Mouse (Mus musculus): Measurements from ENCODE around the gene St3gal2.
A peak's percentile ranks its signal among the peaks of the same experiment; 100 is the strongest.
"Not testable (repeated sequence)": the region's sequence is repeated elsewhere in the genome, so short reads cannot be mapped to it uniquely, and the experiment has no call there.

The St3gal2 gene

GRCm38 (mm10) chr8:110919341-110920031 is at the start of gene St3gal2:
Gene St3gal2 (plus strand): TSS chr8:110919922.
- peak; percentile 95 for DNase-seq (ENCODE audit: extremely low spot score)

GRCm38 (mm10) chr8:110870501-110870900 is 49.2 kb upstream of the St3gal2 start:
- no peak for DNase-seq (ENCODE audit: extremely low spot score)

DNA sequence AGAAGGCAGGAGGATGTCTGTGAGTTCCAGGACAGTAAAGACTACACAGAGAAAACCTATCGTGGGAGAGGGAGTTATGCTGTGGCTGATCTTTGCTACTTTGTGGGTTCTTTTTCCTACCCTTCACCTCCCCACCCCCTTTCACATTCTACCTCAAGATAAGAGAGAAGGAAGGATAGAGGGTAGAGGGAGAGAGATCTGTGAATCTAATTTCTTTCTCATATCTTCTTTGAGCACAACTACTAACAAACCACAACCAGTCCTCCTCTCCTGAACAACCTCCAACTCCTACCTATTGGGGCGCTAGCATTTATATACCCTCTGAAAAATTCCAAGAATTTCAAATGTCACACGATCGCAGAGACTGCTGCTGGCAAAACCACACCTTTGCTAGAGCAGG is 41.9 kb upstream of the St3gal2 start:
- DNase-seq (ENCODE audit: extremely low spot score) = no peak

GRCm38 (mm10) chr8:110881741-110882310 is 37.9 kb upstream of the St3gal2 start:
- DNase-seq (ENCODE audit: extremely low spot score) = no peak

DNA sequence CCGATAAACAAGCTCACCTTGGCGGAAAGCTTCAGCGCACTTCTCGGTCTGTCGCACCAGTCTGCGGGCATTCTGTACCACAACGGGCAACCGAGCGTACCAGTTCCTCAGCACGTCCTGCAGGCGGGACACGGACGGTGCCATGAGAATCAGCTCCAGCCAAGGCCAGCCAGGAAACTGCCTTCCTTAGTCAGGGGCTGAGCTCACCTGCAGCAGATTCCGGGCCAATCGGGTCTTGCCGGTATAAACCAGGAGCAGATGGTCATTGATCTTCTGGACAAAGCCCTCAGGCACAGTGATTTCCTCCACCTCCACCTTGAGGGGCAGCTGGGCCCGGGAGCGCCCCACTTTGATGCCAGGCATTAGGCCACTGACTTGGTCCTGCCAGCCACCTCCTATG is 35.9 kb upstream of the St3gal2 start:
- no peak for DNase-seq (ENCODE audit: extremely low spot score)

DNA sequence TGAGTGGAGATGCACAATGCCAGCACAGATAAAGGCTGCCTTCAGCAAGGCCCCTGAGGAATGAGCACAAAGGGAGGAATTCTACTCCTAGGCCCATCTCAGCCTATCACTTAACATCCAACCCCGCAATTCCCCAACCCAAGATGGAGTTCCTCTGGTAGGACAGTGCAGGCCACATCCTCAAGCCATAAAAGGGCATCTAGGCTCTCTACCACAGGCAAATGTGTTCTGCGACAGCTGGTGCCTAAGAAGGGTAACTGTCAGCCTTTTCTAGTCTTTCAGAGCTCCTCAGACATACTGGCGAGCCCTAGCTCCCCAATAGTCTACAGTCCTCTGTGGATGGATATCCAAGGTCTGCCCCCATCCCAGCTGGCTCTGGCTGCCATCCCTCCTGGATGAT is 33.1 kb upstream of the St3gal2 start:
- DNase-seq (ENCODE audit: extremely low spot score) = no peak

DNA sequence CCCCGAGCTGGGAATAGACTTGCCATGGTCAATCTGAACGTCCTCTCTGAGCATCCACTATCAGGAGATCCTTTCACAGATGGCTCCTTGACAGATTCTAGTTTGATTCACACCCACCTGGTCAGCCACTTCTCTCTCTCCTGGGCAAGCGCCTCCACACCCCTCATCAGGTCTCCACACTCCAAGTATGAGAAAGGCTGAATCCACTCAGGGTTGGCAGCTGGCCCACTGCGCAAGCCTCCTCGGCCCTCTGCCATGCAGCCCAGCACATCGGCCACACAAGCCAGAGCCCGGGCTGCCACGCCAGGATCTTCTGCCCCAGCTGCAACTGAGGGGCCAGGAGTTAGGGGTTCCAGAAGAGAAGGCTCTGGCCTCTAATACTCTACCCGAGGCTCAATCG is 32.2 kb upstream of the St3gal2 start:
- DNase-seq (ENCODE audit: extremely low spot score) = no peak

DNA sequence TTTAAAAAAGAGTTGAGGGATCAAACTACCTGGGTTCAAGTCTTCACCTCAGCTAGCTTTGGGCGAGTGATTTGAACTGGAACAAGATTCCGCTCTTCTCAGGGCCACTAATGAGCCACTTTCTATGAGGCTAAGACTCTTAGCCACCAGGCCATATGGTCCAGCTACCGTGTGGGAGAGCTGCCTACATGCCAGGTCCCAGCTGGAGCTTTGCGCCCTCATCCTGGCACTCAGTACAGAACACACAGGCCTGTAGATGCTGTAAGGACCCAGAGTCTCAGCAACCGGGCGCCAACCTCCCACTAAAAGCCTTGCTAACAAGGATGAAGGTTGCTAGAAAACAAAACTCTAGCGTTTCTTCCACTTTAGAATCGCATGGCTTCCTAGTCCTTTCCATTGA is 31.3 kb upstream of the St3gal2 start:
- DNase-seq (ENCODE audit: extremely low spot score) = no peak

DNA sequence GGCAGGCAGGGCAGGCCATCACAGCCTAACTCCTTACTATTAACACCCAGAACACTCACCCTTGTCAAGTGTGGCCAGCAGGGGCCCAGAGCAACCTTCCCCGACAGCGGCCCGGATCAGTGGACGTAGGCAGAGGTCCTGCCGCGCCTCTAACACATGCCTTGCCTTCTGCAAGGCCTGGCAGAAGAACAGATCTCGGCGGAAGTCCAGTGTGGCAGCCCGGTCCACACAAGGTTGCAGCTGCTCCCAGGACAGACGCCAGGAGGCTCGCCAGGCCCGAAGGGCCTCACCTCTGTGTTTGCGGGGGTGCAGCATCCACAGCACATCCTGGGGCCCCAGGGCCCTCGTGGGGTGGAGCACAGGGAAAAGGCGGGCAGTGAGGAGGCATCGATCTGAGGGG is 30.9 kb upstream of the St3gal2 start:
- no peak for DNase-seq (ENCODE audit: extremely low spot score)

DNA sequence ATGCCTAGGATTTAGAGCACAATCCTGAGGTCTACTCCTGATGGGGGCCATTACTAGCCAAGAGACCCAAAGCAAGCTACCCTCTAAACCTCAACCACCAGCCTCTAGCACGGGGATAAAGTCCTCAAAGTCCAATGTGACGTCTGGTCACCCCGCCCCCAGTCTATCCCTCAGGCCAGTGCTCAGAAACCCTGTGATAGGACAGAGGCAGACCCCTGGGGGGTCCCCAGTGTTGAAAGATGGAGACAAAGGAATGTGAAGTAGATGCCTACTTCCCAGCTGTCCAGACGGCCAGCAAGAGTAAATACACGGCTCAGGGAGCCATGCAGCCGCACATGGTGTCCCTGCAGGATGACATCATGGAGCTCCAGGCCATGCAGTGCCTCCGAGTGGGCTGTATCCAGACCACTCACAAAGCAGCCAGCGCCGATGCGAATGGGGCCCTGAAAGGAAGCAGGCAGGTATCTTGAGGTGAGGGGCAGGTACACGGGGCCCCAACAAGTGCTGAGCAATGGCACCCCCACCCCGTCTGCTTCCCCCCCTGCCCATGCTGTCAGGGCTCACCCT is 29.7 kb upstream of the St3gal2 start:
- peak; percentile 14 for DNase-seq (ENCODE audit: extremely low spot score)

DNA sequence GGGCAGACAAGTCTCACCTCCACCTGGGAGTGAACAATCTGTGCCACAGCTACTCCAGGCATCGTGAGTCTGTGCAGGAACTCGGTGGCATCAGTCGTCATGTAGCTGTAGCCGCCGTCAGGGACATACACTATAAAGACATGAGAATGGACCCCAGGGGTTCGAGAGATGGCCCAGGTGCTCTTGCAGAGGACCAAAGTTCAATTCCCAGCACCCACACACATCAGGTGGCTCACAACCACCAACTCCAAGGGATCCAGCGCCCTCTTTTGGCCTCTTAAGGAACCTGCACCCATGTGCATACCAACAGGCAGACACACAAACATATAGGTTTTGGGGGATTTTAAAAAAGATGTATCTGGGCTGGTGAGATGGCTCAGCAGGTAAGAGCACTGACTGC is 27.7 kb upstream of the St3gal2 start:
- no peak for DNase-seq (ENCODE audit: extremely low spot score)

- no peak for DNase-seq (ENCODE audit: extremely low spot score)
Observed at GRCm38 (mm10) chr8:110892913-110893312, 26.8 kb upstream of the St3gal2 start.

GRCm38 (mm10) chr8:110894851-110895250 is 24.9 kb upstream of the St3gal2 start:
- no peak for DNase-seq (ENCODE audit: extremely low spot score)

GRCm38 (mm10) chr8:110895254-110895653 is 24.5 kb upstream of the St3gal2 start:
- DNase-seq (ENCODE audit: extremely low spot score) = no peak

DNA sequence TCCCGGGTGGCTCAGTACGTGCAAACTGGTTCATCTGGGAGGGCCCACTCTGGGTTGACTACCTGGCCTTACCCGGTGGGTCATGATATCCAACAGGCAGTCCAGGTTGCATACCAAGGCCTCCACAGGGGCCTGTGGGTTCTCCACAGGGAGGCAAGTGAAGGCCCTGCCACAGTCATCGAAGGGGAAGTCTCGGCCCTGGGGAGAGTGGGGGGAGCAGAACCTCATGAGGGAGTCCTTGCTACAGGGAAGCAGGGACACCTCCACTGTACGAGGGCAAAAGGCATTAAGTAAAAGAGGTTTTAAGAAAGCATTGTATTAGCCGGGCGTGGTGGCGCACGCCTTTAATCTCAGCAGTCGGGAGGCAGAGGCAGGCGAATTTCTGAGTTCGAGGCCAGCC is 23.9 kb upstream of the St3gal2 start:
- DNase-seq (ENCODE audit: extremely low spot score) = no peak

DNA sequence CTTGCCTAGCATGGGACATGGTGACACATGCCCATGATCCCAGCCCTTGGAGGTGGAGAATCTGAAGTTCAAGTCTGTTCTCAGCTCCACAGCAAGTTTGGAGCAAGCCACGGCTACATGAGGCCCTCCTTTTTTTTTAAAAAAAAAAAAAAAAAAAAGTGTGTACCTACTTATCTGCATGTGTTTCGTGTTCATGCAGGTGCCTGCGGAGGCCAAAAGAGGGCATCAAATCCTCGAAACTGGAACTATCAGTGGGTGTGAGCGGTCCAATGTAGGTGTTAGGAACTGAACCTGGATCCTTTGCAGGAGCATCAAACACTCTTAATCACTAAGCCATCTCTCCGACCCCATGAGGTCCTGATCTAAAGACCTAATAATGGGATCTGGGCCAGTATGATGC is 22.2 kb upstream of the St3gal2 start:
- no peak for DNase-seq (ENCODE audit: extremely low spot score)

DNA sequence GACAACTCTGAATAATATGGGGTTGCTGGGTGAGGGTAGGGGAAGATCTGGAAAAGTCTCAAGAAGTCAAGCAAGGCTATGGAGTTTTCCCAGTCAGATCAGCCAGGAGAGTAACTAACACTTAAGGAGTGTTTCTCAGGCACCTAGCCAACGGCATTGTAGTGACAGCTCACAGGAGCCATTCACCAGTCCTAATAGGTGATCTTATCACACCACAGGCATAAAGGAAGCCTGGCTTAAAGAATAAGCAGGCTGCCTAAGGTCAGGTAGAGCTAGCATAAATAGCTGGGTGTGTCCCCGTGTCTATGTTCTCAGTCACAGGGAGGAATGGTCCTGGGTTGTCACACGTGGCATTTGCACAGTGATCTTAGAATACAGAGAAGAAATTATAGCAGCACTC is 18.7 kb upstream of the St3gal2 start:
- no peak for DNase-seq (ENCODE audit: extremely low spot score)

DNA sequence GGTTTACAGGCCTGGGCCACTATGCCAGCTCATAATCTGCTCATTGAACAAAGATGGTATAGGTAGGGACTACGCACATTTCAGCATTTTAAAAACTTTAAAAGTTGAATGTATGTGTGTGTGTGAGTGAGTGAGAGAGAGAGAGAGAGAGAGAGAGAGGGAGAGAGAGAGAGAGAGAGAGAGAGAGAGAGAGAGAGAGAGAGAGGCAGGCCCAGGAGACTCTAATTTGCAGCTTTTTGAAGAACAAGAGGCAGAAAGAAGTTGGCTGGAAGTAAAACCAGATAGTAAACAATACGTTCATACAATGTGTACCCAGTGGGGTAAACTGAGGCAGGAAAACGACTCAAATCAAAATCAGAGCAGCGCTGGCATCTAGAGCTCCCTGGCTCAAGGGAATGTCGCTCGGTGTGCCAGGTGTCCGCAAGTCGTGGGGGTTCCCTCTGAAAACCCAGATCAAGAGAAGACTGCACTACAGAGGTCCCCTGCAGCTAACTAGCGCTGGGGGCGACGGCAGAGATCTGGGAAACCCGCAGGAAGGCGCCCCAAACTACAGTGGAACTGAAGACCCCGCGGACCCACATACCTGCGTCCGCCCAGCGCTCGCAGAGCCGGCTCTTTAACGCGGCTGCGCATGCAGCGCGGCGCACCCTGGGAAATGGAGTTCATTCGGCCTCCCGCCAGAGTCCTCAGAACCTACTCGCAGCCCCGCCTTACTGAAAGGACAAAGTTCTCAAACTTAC is 17.7 kb upstream of the St3gal2 start, which contains the start of gene Fuk:
TSS of gene Fuk (minus strand) at position 650 of the 740 bp plus-strand sequence.
- peak; percentile 78 for DNase-seq (ENCODE audit: extremely low spot score)

GRCm38 (mm10) chr8:110902579-110902965 is 17.1 kb upstream of the St3gal2 start:
- no peak for DNase-seq (ENCODE audit: extremely low spot score)

DNA sequence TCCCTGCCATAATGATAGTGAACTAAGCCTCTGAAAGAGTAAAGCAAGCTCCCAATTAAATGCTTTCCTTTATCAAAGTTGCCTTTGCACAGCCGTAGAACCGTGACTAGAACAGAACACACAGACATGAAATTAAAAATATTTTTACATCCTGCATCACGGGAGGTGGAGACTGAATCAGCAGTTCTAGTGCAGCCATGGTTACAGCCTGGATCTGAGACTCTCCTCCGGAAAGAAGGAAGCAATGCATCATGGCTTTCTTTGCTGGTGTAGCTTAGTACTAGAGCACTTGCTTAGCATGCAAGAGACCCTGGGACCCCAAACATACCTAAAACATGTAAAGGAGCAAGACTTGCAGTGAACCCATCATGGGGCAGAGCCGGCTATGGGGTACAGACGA is 14.3 kb upstream of the St3gal2 start:
- no peak for DNase-seq (ENCODE audit: extremely low spot score)

DNA sequence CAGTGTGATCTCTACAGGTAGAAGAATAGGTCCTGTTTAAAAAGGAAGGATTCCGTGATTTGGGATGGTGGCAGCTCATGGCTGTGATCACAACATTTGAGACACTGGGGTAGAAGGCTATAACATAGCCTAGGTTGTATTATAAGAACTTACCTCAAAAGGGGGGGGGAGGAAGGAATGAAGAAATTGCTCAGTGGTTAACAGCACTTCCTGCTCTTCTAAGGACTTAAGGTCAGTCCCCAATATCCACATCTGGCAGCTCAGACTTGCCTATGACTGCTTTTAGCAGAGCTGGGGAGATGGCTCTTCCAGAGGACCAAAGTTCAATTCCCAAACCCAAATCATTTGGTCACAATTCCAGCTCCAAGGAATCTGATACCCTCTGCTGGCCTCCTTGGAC is 13.0 kb upstream of the St3gal2 start:
- DNase-seq (ENCODE audit: extremely low spot score) = no peak

- DNase-seq (ENCODE audit: extremely low spot score) = not testable (repeated sequence)
Observed at GRCm38 (mm10) chr8:110909850-110910249, 9.9 kb upstream of the St3gal2 start.

All from embryo, embryonic 9.5 days (tissue).